In genomic region chr7:16894279-16894678, GRCm38 (mm10) we compare ENCODE assay signal across 8 mouse cellular contexts. TPM values are rescaled to one million over a fixed set of nuclear protein-coding genes. Genes with fewer than 3 reads are reported as not detected.
A peak's percentile ranks its signal among the peaks of the same experiment; 100 is the strongest.
DNase-seq lines count a peak whose midpoint lies in the region; ATAC-seq lines count a peak whose summit lies in the region.

No protein-coding gene starts in this region.

- H3K36me3 ChIP-seq in heart, embryonic 15.5 days, result no peaks in the 10 kb centered on the region
- H3K36me3 ChIP-seq in embryonic facial prominence, embryonic 10.5 days (replicated peaks), result peaks cover 13% of the 10 kb centered on the region
- no peaks in the 10 kb centered on the region for H3K36me3 ChIP-seq in hindbrain, embryonic 11.5 days (ENCODE audit: control insufficient read depth, insufficient read depth, low read length)
- H3K36me3 ChIP-seq in midbrain, embryonic 15.5 days (replicated peaks), result no peaks in the 10 kb centered on the region

- H3K4me3 ChIP-seq in heart, embryonic 15.5 days, result peak overlapping the region; percentile 28
- peak overlapping the region; percentile 55 for H3K4me3 ChIP-seq in embryonic facial prominence, embryonic 10.5 days
- no peak overlapping the region for H3K4me3 ChIP-seq in hindbrain, embryonic 11.5 days (ENCODE audit: low read depth, low read length)
- H3K4me3 ChIP-seq in midbrain, embryonic 15.5 days, result peak overlapping the region; percentile 22; the same call in 1 of the 2 replicates

- ATAC-seq in heart, embryonic 15.5 days (replicated peaks; ENCODE audit: insufficient number of reproducible peaks, insufficient read depth, low FRiP score, low read depth), result no peak
- peak; percentile 54 for ATAC-seq in hindbrain, embryonic 11.5 days (ENCODE audit: low FRiP score)
- peak; percentile 62 for ATAC-seq in midbrain, embryonic 15.5 days (replicated peaks)

- no peak overlapping the region for H3K9ac ChIP-seq in heart, embryonic 15.5 days
- H3K9ac ChIP-seq in hindbrain, embryonic 11.5 days (ENCODE audit: low read depth, low read length), result no peak overlapping the region
- no peak overlapping the region; the same call in 1 of the 2 replicates for H3K9ac ChIP-seq in midbrain, embryonic 15.5 days

- H3K4me1 ChIP-seq in heart, embryonic 15.5 days (replicated peaks), result peaks cover 31% of the 10 kb centered on the region
- H3K4me1 ChIP-seq in embryonic facial prominence, embryonic 10.5 days, result peaks cover 60% of the 10 kb centered on the region
- peaks cover 18% of the 10 kb centered on the region for H3K4me1 ChIP-seq in hindbrain, embryonic 11.5 days (replicated peaks; ENCODE audit: control insufficient read depth, insufficient read depth, low read length)
- H3K4me1 ChIP-seq in midbrain, embryonic 15.5 days, result peaks cover 27% of the 10 kb centered on the region

- peak overlapping the region; percentile 13; the same call in 1 of the 2 replicates for H3K4me2 ChIP-seq in heart, embryonic 15.5 days
- H3K4me2 ChIP-seq in hindbrain, embryonic 11.5 days (replicated peaks; ENCODE audit: low read depth, low read length), result peak overlapping the region; percentile 13; the same call in 1 of the 2 replicates
- peak overlapping the region; percentile 48 for H3K4me2 ChIP-seq in midbrain, embryonic 15.5 days

- peaks cover 32% of the 10 kb centered on the region for H3K27me3 ChIP-seq in heart, embryonic 15.5 days
- H3K27me3 ChIP-seq in embryonic facial prominence, embryonic 10.5 days (replicated peaks; ENCODE audit: low read depth, poor library complexity, severe bottlenecking), result peaks cover 47% of the 10 kb centered on the region
- H3K27me3 ChIP-seq in hindbrain, embryonic 11.5 days (ENCODE audit: control insufficient read depth, insufficient read depth, low read length), result peaks cover 19% of the 10 kb centered on the region
- H3K27me3 ChIP-seq in midbrain, embryonic 15.5 days (replicated peaks), result peaks cover 3% of the 10 kb centered on the region; the same call in 1 of the 2 replicates

- H3K9me3 ChIP-seq in heart, embryonic 15.5 days (replicated peaks), result no peaks in the 10 kb centered on the region
- no peaks in the 10 kb centered on the region for H3K9me3 ChIP-seq in embryonic facial prominence, embryonic 10.5 days
- H3K9me3 ChIP-seq in hindbrain, embryonic 11.5 days (ENCODE audit: control insufficient read depth, low read length), result no peaks in the 10 kb centered on the region
- no peaks in the 10 kb centered on the region for H3K9me3 ChIP-seq in midbrain, embryonic 15.5 days

- no peak for DNase-seq in heart, postnatal 4 days
- no peak for DNase-seq in embryonic facial prominence, embryonic 10.5 days (ENCODE audit: low spot score)
- peak; percentile 55 for DNase-seq in hindbrain, embryonic 11.5 days (ENCODE audit: low spot score)
- no peak for DNase-seq in adrenal gland, adult 2 months
- no peak for DNase-seq in thymus, postnatal 14 days
- DNase-seq in urinary bladder, postnatal 10 days (ENCODE audit: low spot score), result no peak

- WGBS in heart, embryonic 15.5 days, result 6% methylated on average over 4 of the region's 4 CpGs
- WGBS in embryonic facial prominence, embryonic 10.5 days, result under 1% methylated on average over 4 of the region's 4 CpGs
- 0% methylated on average over 4 of the region's 4 CpGs for WGBS in hindbrain, embryonic 11.5 days
- 4% methylated on average over 4 of the region's 4 CpGs for WGBS in midbrain, embryonic 15.5 days

- no peak overlapping the region for H3K27ac ChIP-seq in heart, embryonic 15.5 days
- peak overlapping the region; percentile 42 for H3K27ac ChIP-seq in embryonic facial prominence, embryonic 10.5 days (replicated peaks)
- peak overlapping the region; percentile 62; the same call in 1 of the 2 replicates for H3K27ac ChIP-seq in hindbrain, embryonic 11.5 days (ENCODE audit: low read depth, low read length)
- H3K27ac ChIP-seq in midbrain, embryonic 15.5 days, result peak overlapping the region; percentile 48

RNA-seq across cellular contexts. Expression of gene Gng8, which starts 2.7 kb away (rescaled TPM):
- polyA plus RNA-seq in heart, embryonic 15.5 days (2015; fragmentation: Nextera tagmentation; extraction: Ambion mirVana), result 4.2 and 5.2 TPM in 2 replicates
- total RNA-seq in heart, postnatal 4 days (2021), result 1 to 10 TPM; 1.4 to 1.8 TPM
- polyA plus RNA-seq in embryonic facial prominence, embryonic 10.5 days (2016; fragmentation: Nextera tagmentation; extraction: Ambion mirVana), result 14.7 and 20.3 TPM in 2 replicates
- 9.0 and 11.0 TPM in 2 replicates for polyA plus RNA-seq in hindbrain, embryonic 11.5 days (2014; fragmentation: Nextera tagmentation; extraction: Ambion mirVana)
- 9.7 and 16.6 TPM in 2 replicates for polyA plus RNA-seq in midbrain, embryonic 15.5 days (2015; fragmentation: Nextera tagmentation; extraction: Ambion mirVana)
- total RNA-seq in adrenal gland, adult 2 months (2021), result under 1 TPM; 0.43 to 0.69 TPM
- 1.0 and 1.7 TPM in 2 replicates for polyA plus RNA-seq in adrenal gland, adult 2 months (2012; rRNA removed)

RNA-seq across cellular contexts. Expression of gene Ptgir, which starts 12.0 kb away (rescaled TPM):
- polyA plus RNA-seq in heart, embryonic 15.5 days (2015; fragmentation: Nextera tagmentation; extraction: Ambion mirVana), result 0.86 and 1.2 TPM in 2 replicates
- total RNA-seq in heart, postnatal 4 days (2021), result 1 to 10 TPM; 1.9 to 2.7 TPM
- 0.52 and 0.64 TPM in 2 replicates for polyA plus RNA-seq in embryonic facial prominence, embryonic 10.5 days (2016; fragmentation: Nextera tagmentation; extraction: Ambion mirVana)
- polyA plus RNA-seq in hindbrain, embryonic 11.5 days (2014; fragmentation: Nextera tagmentation; extraction: Ambion mirVana), result 0.56 and 0.81 TPM in 2 replicates
- polyA plus RNA-seq in midbrain, embryonic 15.5 days (2015; fragmentation: Nextera tagmentation; extraction: Ambion mirVana), result 0.42 and 0.43 TPM in 2 replicates
- total RNA-seq in adrenal gland, adult 2 months (2021), result 1 to 10 TPM in 1 of 2 experiments, under 1 TPM in 1; 0.98 to 3.8 TPM
- polyA plus RNA-seq in adrenal gland, adult 2 months (2012; rRNA removed), result 4.0 and 4.8 TPM in 2 replicates

RNA-seq across cellular contexts. Expression of gene Dact3, which starts 19.2 kb away (rescaled TPM):
- polyA plus RNA-seq in heart, embryonic 15.5 days (2015; fragmentation: Nextera tagmentation; extraction: Ambion mirVana), result 5.8 and 7.0 TPM in 2 replicates
- 10 to 100 TPM; 45.2 to 48.6 TPM for total RNA-seq in heart, postnatal 4 days (2021)
- polyA plus RNA-seq in embryonic facial prominence, embryonic 10.5 days (2016; fragmentation: Nextera tagmentation; extraction: Ambion mirVana), result 5.5 and 6.0 TPM in 2 replicates
- polyA plus RNA-seq in hindbrain, embryonic 11.5 days (2014; fragmentation: Nextera tagmentation; extraction: Ambion mirVana), result 7.6 and 8.0 TPM in 2 replicates
- 4.7 and 4.8 TPM in 2 replicates for polyA plus RNA-seq in midbrain, embryonic 15.5 days (2015; fragmentation: Nextera tagmentation; extraction: Ambion mirVana)
- 1 to 10 TPM; 2.5 to 5.3 TPM for total RNA-seq in adrenal gland, adult 2 months (2021)
- polyA plus RNA-seq in adrenal gland, adult 2 months (2012; rRNA removed), result 16.2 and 22.1 TPM in 2 replicates

RNA-seq across cellular contexts. Expression of gene Calm3, which starts 29.6 kb away (rescaled TPM):
- polyA plus RNA-seq in heart, embryonic 15.5 days (2015; fragmentation: Nextera tagmentation; extraction: Ambion mirVana), result 96.4 and 98.4 TPM in 2 replicates
- 100 to 1,000 TPM; 309 to 310 TPM for total RNA-seq in heart, postnatal 4 days (2021)
- polyA plus RNA-seq in embryonic facial prominence, embryonic 10.5 days (2016; fragmentation: Nextera tagmentation; extraction: Ambion mirVana), result 121 and 126 TPM in 2 replicates
- polyA plus RNA-seq in hindbrain, embryonic 11.5 days (2014; fragmentation: Nextera tagmentation; extraction: Ambion mirVana), result 322 and 337 TPM in 2 replicates
- 351 and 370 TPM in 2 replicates for polyA plus RNA-seq in midbrain, embryonic 15.5 days (2015; fragmentation: Nextera tagmentation; extraction: Ambion mirVana)
- total RNA-seq in adrenal gland, adult 2 months (2021), result 100 to 1,000 TPM; 254 to 261 TPM
- 402 and 408 TPM in 2 replicates for polyA plus RNA-seq in adrenal gland, adult 2 months (2012; rRNA removed)

RNA-seq across cellular contexts. Expression of gene Pnmal2, which starts 50.2 kb away (rescaled TPM):
- 4.7 and 6.2 TPM in 2 replicates for polyA plus RNA-seq in heart, embryonic 15.5 days (2015; fragmentation: Nextera tagmentation; extraction: Ambion mirVana)
- 1 to 10 TPM; 6.3 to 7.3 TPM for total RNA-seq in heart, postnatal 4 days (2021)
- polyA plus RNA-seq in embryonic facial prominence, embryonic 10.5 days (2016; fragmentation: Nextera tagmentation; extraction: Ambion mirVana), result 2.9 and 4.6 TPM in 2 replicates
- polyA plus RNA-seq in hindbrain, embryonic 11.5 days (2014; fragmentation: Nextera tagmentation; extraction: Ambion mirVana), result 7.8 and 11.0 TPM in 2 replicates
- polyA plus RNA-seq in midbrain, embryonic 15.5 days (2015; fragmentation: Nextera tagmentation; extraction: Ambion mirVana), result 198 and 205 TPM in 2 replicates
- total RNA-seq in adrenal gland, adult 2 months (2021), result 10 to 100 TPM; 19.7 to 47.9 TPM
- 9.9 and 10.9 TPM in 2 replicates for polyA plus RNA-seq in adrenal gland, adult 2 months (2012; rRNA removed)
